Comparison of ENCODE assay signal across 1 mouse cellular context in the genomic region with DNA sequence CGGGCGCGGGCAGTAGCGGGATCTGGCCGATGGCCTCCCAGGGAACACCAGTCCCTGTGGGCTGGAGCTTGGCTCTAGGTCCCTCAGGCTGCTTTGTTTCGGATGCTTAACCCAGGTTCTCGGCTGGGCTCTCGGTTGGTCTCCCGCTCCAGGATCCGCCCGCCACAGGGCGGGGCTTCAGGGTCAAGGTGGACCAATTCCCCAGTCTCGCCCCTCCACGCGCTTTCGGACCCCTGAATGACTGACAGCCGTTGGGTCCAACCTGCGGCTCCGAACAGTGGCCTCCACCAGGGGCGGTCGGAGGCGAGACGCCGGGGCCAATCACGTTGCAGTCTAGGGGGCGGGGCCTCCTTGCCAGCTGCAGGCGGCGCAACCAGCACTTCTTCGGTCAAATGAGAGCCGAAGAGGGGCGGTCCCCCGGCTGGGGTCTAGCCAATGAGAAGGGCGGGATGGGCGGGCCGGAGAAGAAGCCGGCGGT.
A peak's percentile ranks its signal among the peaks of the same experiment; 100 is the strongest.
TF ChIP-seq lines count a peak whose summit lies in the region.

No protein-coding gene starts in this region.

TF ChIP-seq in CH12.LX, 34 proteins besides CTCF, POLR2A, EP300 and RAD21 (continued from another document):
- no peak for TF ChIP-seq TCF12 (IDR thresholded peaks at IDR 0.05; ENCODE audit: low read depth, low read length)
- no peak for TF ChIP-seq USF1 (IDR thresholded peaks at IDR 0.05; ENCODE audit: low read depth, low read length)
- peak; percentile 94 for TF ChIP-seq CHD2 (IDR thresholded peaks at IDR 0.05; ENCODE audit: low read length)
- TF ChIP-seq IRF4 (IDR thresholded peaks at IDR 0.05; ENCODE audit: low read depth, low read length) = no peak
- TF ChIP-seq UBTF (IDR thresholded peaks at IDR 0.05; ENCODE audit: low read depth, low read length) = peak; percentile 61; the same call in 1 of the 2 replicates
